ENCODE assay signal across 21 mouse cellular contexts in the genomic region with DNA sequence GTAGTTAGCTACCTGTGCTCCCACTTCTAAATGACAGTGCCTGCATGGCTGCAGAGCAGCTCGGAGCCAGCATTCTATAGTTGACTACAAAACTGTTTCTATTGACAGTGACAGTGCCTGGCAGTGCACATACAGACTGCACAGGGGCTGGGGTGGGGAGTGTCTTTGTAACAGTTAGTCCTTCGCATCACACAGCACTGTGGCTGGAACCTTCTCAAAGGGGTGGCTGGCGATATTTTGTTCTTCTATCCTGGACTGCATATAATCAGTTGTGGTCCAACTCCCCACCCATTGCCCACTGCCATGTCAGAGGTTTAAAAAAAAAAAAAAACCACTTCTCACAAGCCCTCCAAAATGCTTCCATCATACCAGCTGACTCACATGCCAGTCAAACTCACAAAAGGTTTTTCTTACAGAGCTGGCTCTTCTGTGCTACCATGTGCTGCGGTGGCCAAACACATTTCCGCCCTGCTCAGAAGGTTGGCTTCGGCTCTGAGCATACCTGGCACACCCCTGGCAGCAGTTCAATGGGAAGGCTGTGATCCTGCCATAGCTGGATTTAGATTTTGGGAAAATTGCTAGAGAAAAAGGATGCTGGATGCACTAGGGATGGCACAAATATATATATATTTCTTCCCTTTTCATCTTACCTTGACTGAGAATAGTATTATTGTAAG.
A peak's percentile ranks its signal among the peaks of the same experiment; 100 is the strongest.
DNase-seq lines count a peak whose midpoint lies in the region; ATAC-seq and TF ChIP-seq lines count a peak whose summit lies in the region.
"Had no signal": no experiment of that assay in that cellular context is flagged by ENCODE, and none has a peak within 500 bp of the region (broad histone marks: within the 10 kb centered on the region; RNA-seq: fewer than 3 reads in every experiment).

No protein-coding gene starts in this region.

- intact Hi-C loops in left cerebral cortex, postnatal 4 days (cut with DNase I), result no loop called here
- intact Hi-C loops in left cerebral cortex, postnatal 25 days (cut with DNase I), result no loop called here
- intact Hi-C loops in left cerebral cortex, postnatal 14 days (cut with DNase I), result no loop called here

- H3K4me3 ChIP-seq in cerebellum, adult 2 months (replicated peaks; ENCODE audit: insufficient read depth, low read depth, low read length), result peak overlapping the region; percentile 2
- H3K4me3 ChIP-seq in stomach, postnatal 0 days (ENCODE audit: low read depth, low read length), result no peak overlapping the region
- H3K4me3 ChIP-seq: embryonic facial prominence, embryonic 15.5 days; heart, embryonic 10.5 days; midbrain, embryonic 13.5 days; stomach, embryonic 15.5 days had no signal

- no peaks in the 10 kb centered on the region for H3K27me3 ChIP-seq in cerebellum, adult 2 months (ENCODE audit: control insufficient read depth, insufficient read depth, low read length)
- H3K27me3 ChIP-seq in stomach, postnatal 0 days (ENCODE audit: control insufficient read depth, insufficient read depth, low read length), result no peaks in the 10 kb centered on the region
- H3K27me3 ChIP-seq: embryonic facial prominence, embryonic 15.5 days; midbrain, embryonic 13.5 days; stomach, embryonic 15.5 days had no signal

- no peak for DNase-seq in cerebellum, postnatal 4 days (ENCODE audit: low spot score in 2 of 2)
- peak; percentile 2 for DNase-seq in left cerebral cortex, postnatal 4 days
- no peak for DNase-seq in left cerebral cortex, postnatal 25 days (ENCODE audit: low spot score in 2 of 2)
- DNase-seq in cerebellum, adult 2 months, result peak; percentile 81 to 94
- DNase-seq in cerebellum, postnatal 36 days, result peak; percentile 83 to 85
- DNase-seq in stomach, postnatal 0 days (ENCODE audit: low spot score), result no peak
- no peak for DNase-seq in left cerebral cortex, postnatal 14 days (ENCODE audit: low spot score in 2 of 2)
- DNase-seq: adrenal gland, postnatal 36 days; heart, postnatal 14 days; kidney, adult 11 months; layer of hippocampus, postnatal 36 days; liver; right cerebral cortex, postnatal 14 days had no signal

- H3K4me2 ChIP-seq in stomach, postnatal 0 days (replicated peaks; ENCODE audit: low read depth), result no peak overlapping the region
- H3K4me2 ChIP-seq: embryonic facial prominence, embryonic 15.5 days; midbrain, embryonic 13.5 days; stomach, embryonic 15.5 days had no signal

- H3K4me1 ChIP-seq in cerebellum, adult 2 months (ENCODE audit: control insufficient read depth, insufficient read depth, low read length), result peaks cover 8% of the 10 kb centered on the region
- no peaks in the 10 kb centered on the region for H3K4me1 ChIP-seq in stomach, postnatal 0 days (replicated peaks; ENCODE audit: control insufficient read depth, insufficient read depth)
- H3K4me1 ChIP-seq: embryonic facial prominence, embryonic 15.5 days; heart, embryonic 10.5 days; midbrain, embryonic 13.5 days; stomach, embryonic 15.5 days had no signal

- TF ChIP-seq CTCF in cerebellum, adult 2 months (IDR thresholded peaks at IDR 0.05; ENCODE audit: borderline replicate concordance, insufficient read depth, low read depth, low read length), result no peak
- no peak for TF ChIP-seq CTCF in stomach, postnatal 0 days (IDR thresholded peaks at IDR 0.05; ENCODE audit: low read depth)

- no peak for TF ChIP-seq POLR2A in cerebellum, adult 2 months (IDR thresholded peaks at IDR 0.05; ENCODE audit: borderline replicate concordance, insufficient read depth, low read length)

- peak overlapping the region; percentile 98 for H3K27ac ChIP-seq in cerebellum, adult 2 months (ENCODE audit: insufficient read depth, low read length)
- no peak overlapping the region for H3K27ac ChIP-seq in stomach, postnatal 0 days (replicated peaks)
- H3K27ac ChIP-seq: embryonic facial prominence, embryonic 15.5 days; heart, embryonic 10.5 days; kidney, postnatal 0 days; midbrain, embryonic 13.5 days; stomach, embryonic 15.5 days had no signal

- H3K9me3 ChIP-seq in stomach, postnatal 0 days (ENCODE audit: control insufficient read depth, low read length), result no peaks in the 10 kb centered on the region
- H3K9me3 ChIP-seq: embryonic facial prominence, embryonic 15.5 days; heart, embryonic 10.5 days; midbrain, embryonic 13.5 days; stomach, embryonic 15.5 days had no signal

- H3K9ac ChIP-seq in stomach, postnatal 0 days (ENCODE audit: low read length), result no peak overlapping the region
- H3K9ac ChIP-seq: embryonic facial prominence, embryonic 15.5 days; midbrain, embryonic 13.5 days; stomach, embryonic 15.5 days had no signal

- no peak for TF ChIP-seq EP300 in stomach, postnatal 0 days (optimal IDR thresholded peaks at IDR 0.05)

- 10% methylated on average over 6 of the region's 6 CpGs for WGBS in cerebellum, adult 2 months
- 79% methylated on average over 6 of the region's 6 CpGs for WGBS in stomach, postnatal 0 days

- ATAC-seq in cerebellum, adult (ENCODE audit: insufficient number of reproducible peaks, low FRiP score, low TSS enrichment), result peak; percentile 93
- no peak for ATAC-seq in stomach, postnatal 0 days (ENCODE audit: low FRiP score, low TSS enrichment)
- ATAC-seq: activated CD4-positive, CD25-positive, alpha-beta regulatory T cell, adult 4 months; CD4-positive, CD25-positive, alpha-beta regulatory T cell, adult 4 months; midbrain, embryonic 13.5 days had no signal

- no peaks in the 10 kb centered on the region for H3K36me3 ChIP-seq in stomach, postnatal 0 days (ENCODE audit: control insufficient read depth, insufficient read depth, low read length)
- H3K36me3 ChIP-seq: embryonic facial prominence, embryonic 15.5 days; heart, embryonic 10.5 days; midbrain, embryonic 13.5 days; stomach, embryonic 15.5 days had no signal

Comparison
In these comparisons a context has a peak if more than half of its experiments do, and no peak if none do; other contexts are left out.
1. DNase-seq: peak in left cerebral cortex, postnatal 4 days (single experiment), cerebellum, adult 2 months (2 of 2) and cerebellum, postnatal 36 days (2 of 2); none in cerebellum, postnatal 4 days (0 of 2), left cerebral cortex, postnatal 25 days (0 of 2), stomach, postnatal 0 days (single experiment) and left cerebral cortex, postnatal 14 days (0 of 2).